ENCODE assay signal across 2 mouse cellular contexts in genomic region chr7:131409988-131410385, GRCm38 (mm10).
TF ChIP-seq lines count a peak whose summit lies in the region.

No protein-coding gene starts in this region.

TF ChIP-seq in CH12.LX, 34 proteins besides CTCF, POLR2A, EP300 and RAD21 (continued from another document):
- TF ChIP-seq ZMIZ1 (IDR thresholded peaks at IDR 0.05; ENCODE audit: low read depth, low read length) (no peak), ETS1 (conservative IDR thresholded peaks at IDR 0.05; ENCODE audit: low read depth, low read length) (no peak), TCF12 (IDR thresholded peaks at IDR 0.05; ENCODE audit: low read depth, low read length) (no peak), ELF1 (IDR thresholded peaks at IDR 0.05; ENCODE audit: low read depth, low read length) (no peak), BHLHE40 (IDR thresholded peaks at IDR 0.05; ENCODE audit: low read depth, low read length) (no peak), SMC3 (IDR thresholded peaks at IDR 0.05; ENCODE audit: low read depth, low read length) (no peak), JUND (conservative IDR thresholded peaks at IDR 0.05; ENCODE audit: low read depth, low read length) (no peak), JUN (IDR thresholded peaks at IDR 0.05; ENCODE audit: insufficient read depth, low read depth, low read length) (no peak), MAX (IDR thresholded peaks at IDR 0.05; ENCODE audit: low read length) (no peak), ZC3H11A (IDR thresholded peaks at IDR 0.05; ENCODE audit: low read depth, low read length) (no peak), NRF1 (IDR thresholded peaks at IDR 0.05; ENCODE audit: low read depth, low read length) (no peak), IRF4 (IDR thresholded peaks at IDR 0.05; ENCODE audit: low read depth, low read length) (no peak), CHD1 (IDR thresholded peaks at IDR 0.05; ENCODE audit: low read depth, low read length) (no peak), TBP (conservative IDR thresholded peaks at IDR 0.05; ENCODE audit: low read depth, low read length) (no peak), GABPA (IDR thresholded peaks at IDR 0.05; ENCODE audit: insufficient replicate concordance, low read depth, low read length) (no peak), MEF2A (IDR thresholded peaks at IDR 0.05; ENCODE audit: borderline replicate concordance, low read depth, low read length) (no peak)
TF ChIP-seq in CH12.LX: peak in this region for 0.

TF ChIP-seq in myocyte, 11 proteins besides CTCF, POLR2A, EP300 and RAD21 (continued from another document):
- TF ChIP-seq TCF12 (IDR thresholded peaks at IDR 0.05; ENCODE audit: insufficient read depth, poor library complexity, severe bottlenecking) (no peak), REST (IDR thresholded peaks at IDR 0.05; ENCODE audit: insufficient read depth, insufficient read length) (no peak), MYOD1 (IDR thresholded peaks at IDR 0.05; ENCODE audit: control insufficient read depth in 1 of 3, insufficient read length in 2 of 3, low read depth in 2 of 3) (no peak), CEBPB (IDR thresholded peaks at IDR 0.05; ENCODE audit: insufficient read depth, poor library complexity, severe bottlenecking) (no peak), USF1 (IDR thresholded peaks at IDR 0.05; ENCODE audit: low read depth) (no peak), MYOG (IDR thresholded peaks at IDR 0.05; ENCODE audit: control insufficient read depth in 1 of 3, insufficient read depth in 1 of 3, insufficient read length in 2 of 3, low read depth in 2 of 3) (no peak)
